Mouse (Mus musculus) heart, embryonic 16.5 days (tissue): ENCODE data around the gene Ssh1. TPM values are rescaled to one million over a fixed set of nuclear protein-coding genes. Genes with fewer than 3 reads are reported as not detected.

ENCODE experiments used
- ATAC-seq: fragments of 200-750 bp; cut with Nextera tagmentation; replicated peaks from 2 replicates; pipeline ENCODE4 v1.8.0; 2017; ENCODE audit warnings: moderate number of reproducible peaks; ENCODE audit not compliant: insufficient read depth, low FRiP score; ENCODE audit errors: extremely low read depth
- H3K27ac ChIP-seq: fragments of 300-500 bp; sonication (generic); 2 replicates; pipeline ENCODE4 v1.5.1; 2014; ENCODE audit warnings: mild to moderate bottlenecking, low read length, control low read depth, moderate library complexity
- H3K27me3 ChIP-seq: fragments of 300-500 bp; sonication (generic); 2 replicates; pipeline ENCODE4 v1.6.1; 2014; ENCODE audit warnings: low read length, mixed read lengths; ENCODE audit not compliant: control insufficient read depth, insufficient read depth
- H3K36me3 ChIP-seq: fragments of 300-500 bp; sonication (generic); 2 replicates; pipeline ENCODE4 v1.6.1; 2014; ENCODE audit not compliant: control insufficient read depth, insufficient read depth
- H3K4me1 ChIP-seq: fragments of 300-500 bp; sonication (generic); 2 replicates; pipeline ENCODE4 v1.6.1; 2014; ENCODE audit warnings: low read length, mixed read lengths; ENCODE audit not compliant: control insufficient read depth, insufficient read depth
- H3K4me2 ChIP-seq: fragments of 300-500 bp; sonication (generic); 2 replicates; pipeline ENCODE4 v1.6.1; 2014; ENCODE audit warnings: low read depth, mild to moderate bottlenecking, control low read depth, low read length
- H3K4me3 ChIP-seq: fragments of 300-500 bp; sonication (generic); 2 replicates; pipeline ENCODE4 v1.5.1; 2014; ENCODE audit warnings: mild to moderate bottlenecking, control low read depth, low read length
- H3K9ac ChIP-seq: fragments of 300-500 bp; sonication (generic); 2 replicates; pipeline ENCODE4 v1.6.1; 2014; ENCODE audit warnings: low read length, control low read depth
- H3K9me3 ChIP-seq: fragments of 300-500 bp; sonication (generic); replicated peaks from 2 replicates; pipeline ENCODE4 v1.6.1; 2016; ENCODE audit warnings: low read length; ENCODE audit not compliant: control insufficient read depth
- WGBS: fragments of 180-500 bp; shearing (Covaris S2); extraction: QIAGEN DNeasy Blood & Tissue Kit; methylation state at CpG from one replicate; pipeline ENCODE4 v1.1.7; 2014; 5-methylcytosine and 5-hydroxymethylcytosine counted together
- polyA plus RNA-seq: library from polyadenylated mRNA; unstranded; fragments of >200 nt; fragmentation: Nextera tagmentation; extraction: Ambion mirVana; gene quantifications from 2 replicates; pipeline ENCODE4 v1.2.1, GENCODE M21; 2015

Ssh1 gene
- polyA plus RNA-seq, 1 experiment from 2014 or later, result 8.6 TPM

- no peaks in the 10 kb centered on the region for H3K9me3 ChIP-seq
- H3K27me3 ChIP-seq, result no peaks in the 10 kb centered on the region
- H3K27ac ChIP-seq, result peak overlapping the region; percentile 98
- H3K36me3 ChIP-seq, result no peaks in the 10 kb centered on the region
- peaks cover 47% of the 10 kb centered on the region for H3K4me1 ChIP-seq
- peak overlapping the region; percentile 96 for H3K4me3 ChIP-seq
- H3K9ac ChIP-seq, result peak overlapping the region; percentile 98
- H3K4me2 ChIP-seq, result peak overlapping the region; percentile 83
- 7% methylated on average over 17 of the region's 17 CpGs for WGBS
- ATAC-seq, result no peak
Observed at GRCm38 (mm10) chr5:113906958-113907735, 86.5 kb downstream of the Ssh1 start.

- Histone ChIP-seq H3K9me3 (no peaks in the 10 kb centered on the region), H3K36me3 (no peaks in the 10 kb centered on the region), H3K27ac (no peak overlapping the region), H3K4me1 (peaks cover 58% of the 10 kb centered on the region), H3K4me2 (no peak overlapping the region), H3K27me3 (no peaks in the 10 kb centered on the region), H3K4me3 (no peak overlapping the region), H3K9ac (no peak overlapping the region)
- WGBS, result 32% methylated on average over 4 of the region's 4 CpGs
- no peak for ATAC-seq
Observed at GRCm38 (mm10) chr5:113904987-113905386, 88.7 kb downstream of the Ssh1 start.

GRCm38 (mm10) chr5:113902983-113903382, 90.7 kb downstream of the Ssh1 start:
- 65% methylated on average over 5 of the region's 5 CpGs for WGBS
- Histone ChIP-seq H3K4me3 (no peak overlapping the region), H3K4me1 (peaks cover 58% of the 10 kb centered on the region), H3K9ac (no peak overlapping the region), H3K4me2 (no peak overlapping the region), H3K9me3 (no peaks in the 10 kb centered on the region), H3K36me3 (no peaks in the 10 kb centered on the region), H3K27me3 (no peaks in the 10 kb centered on the region), H3K27ac (no peak overlapping the region)
- ATAC-seq, result no peak

DNA sequence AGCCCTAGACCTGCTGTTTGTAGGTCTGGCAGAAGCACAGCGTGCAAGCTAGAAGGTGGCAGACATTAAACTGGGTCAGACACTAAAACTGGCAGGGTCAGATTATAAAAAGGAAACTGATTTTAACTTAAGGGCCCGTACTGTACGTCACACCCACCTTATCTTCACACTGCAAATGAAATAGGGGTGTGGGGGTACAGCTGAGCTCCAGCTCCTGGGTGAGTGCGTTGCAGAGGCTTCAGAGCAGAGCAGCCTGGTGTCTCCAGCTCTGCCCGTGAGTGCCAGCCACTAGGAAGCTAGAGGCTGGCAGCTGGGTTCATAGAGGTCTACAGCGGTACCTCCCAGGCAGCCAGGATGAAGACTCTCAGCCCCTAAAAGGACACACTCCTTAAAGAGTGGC, 91.7 kb downstream of the Ssh1 start:
- 42% methylated on average over 6 of the region's 6 CpGs for WGBS
- H3K4me2 ChIP-seq, result no peak overlapping the region
- H3K9ac ChIP-seq, result no peak overlapping the region
- no peaks in the 10 kb centered on the region for H3K27me3 ChIP-seq
- no peaks in the 10 kb centered on the region for H3K9me3 ChIP-seq
- ATAC-seq, result no peak
- no peak overlapping the region for H3K4me3 ChIP-seq
- H3K36me3 ChIP-seq, result no peaks in the 10 kb centered on the region
- peaks cover 55% of the 10 kb centered on the region for H3K4me1 ChIP-seq
- H3K27ac ChIP-seq, result peak overlapping the region; percentile 49

DNA sequence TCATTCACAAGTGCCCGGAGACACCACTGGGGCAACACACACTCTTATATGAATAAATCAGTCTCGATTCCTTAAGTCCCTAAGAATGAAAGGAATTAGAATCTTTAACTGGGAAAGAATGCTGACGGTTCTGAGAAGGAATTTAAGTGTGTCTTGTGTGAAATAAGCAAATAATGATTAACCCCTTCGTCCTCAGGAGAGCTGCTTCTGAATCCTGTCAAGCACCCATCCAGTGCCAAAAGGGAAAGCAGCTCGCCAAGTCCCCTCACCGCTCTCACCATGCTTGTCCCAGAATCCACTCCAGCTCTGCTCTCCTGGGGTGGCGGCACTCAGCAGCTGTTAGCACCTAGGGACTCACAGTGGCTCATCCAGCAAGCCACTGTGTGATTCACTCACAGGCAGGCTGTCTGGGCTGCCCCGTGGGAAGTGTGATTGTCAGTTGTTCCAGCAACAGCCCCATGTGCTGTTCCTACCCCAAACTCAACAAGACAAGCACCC, 92.6 kb downstream of the Ssh1 start:
- H3K36me3 ChIP-seq, result no peaks in the 10 kb centered on the region
- 31% methylated on average over 8 of the region's 8 CpGs for WGBS
- no peak overlapping the region for H3K4me3 ChIP-seq
- peaks cover 48% of the 10 kb centered on the region for H3K4me1 ChIP-seq
- no peaks in the 10 kb centered on the region for H3K27me3 ChIP-seq
- ATAC-seq, result peak; percentile 69
- H3K9ac ChIP-seq, result no peak overlapping the region
- peak overlapping the region; percentile 40 for H3K27ac ChIP-seq
- H3K9me3 ChIP-seq, result no peaks in the 10 kb centered on the region
- H3K4me2 ChIP-seq, result peak overlapping the region; percentile 42

- no peak for ATAC-seq
- H3K27me3 ChIP-seq, result no peaks in the 10 kb centered on the region
- no peak overlapping the region for H3K9ac ChIP-seq
- 74% methylated on average over 12 of the region's 12 CpGs for WGBS
- no peak overlapping the region for H3K27ac ChIP-seq
- H3K36me3 ChIP-seq, result no peaks in the 10 kb centered on the region
- no peak overlapping the region for H3K4me2 ChIP-seq
- peaks cover 35% of the 10 kb centered on the region for H3K4me1 ChIP-seq
- H3K9me3 ChIP-seq, result no peaks in the 10 kb centered on the region
- no peak overlapping the region for H3K4me3 ChIP-seq
Observed at GRCm38 (mm10) chr5:113899543-113899942, 94.2 kb downstream of the Ssh1 start.

DNA sequence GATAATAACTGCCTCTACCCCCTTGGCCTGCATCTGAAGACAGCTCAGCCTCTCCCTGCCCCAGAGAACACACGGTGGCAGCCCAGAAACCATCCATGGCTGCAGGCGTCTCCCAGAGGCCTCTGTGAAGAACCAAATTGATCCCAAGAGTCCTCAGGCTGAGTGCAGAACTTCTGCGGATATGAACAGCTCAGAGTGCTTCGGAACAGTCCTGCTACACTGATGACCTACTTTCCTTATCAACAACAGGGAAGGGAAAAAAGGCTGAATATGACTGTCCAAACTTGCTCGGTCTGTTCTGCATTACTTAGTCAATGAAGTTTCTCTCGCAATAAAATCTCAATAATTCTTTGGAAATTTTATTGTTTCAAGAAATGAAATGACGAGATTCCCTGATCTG, 101.7 kb downstream of the Ssh1 start:
- Histone ChIP-seq H3K36me3 (no peaks in the 10 kb centered on the region), H3K4me3 (no peak overlapping the region), H3K9ac (peak overlapping the region; percentile 0; the same call in 1 of the 2 replicates), H3K4me2 (no peak overlapping the region), H3K27me3 (no peaks in the 10 kb centered on the region), H3K27ac (no peak overlapping the region), H3K4me1 (peaks cover 33% of the 10 kb centered on the region), H3K9me3 (no peaks in the 10 kb centered on the region)
- ATAC-seq, result no peak
- 48% methylated on average over 7 of the region's 7 CpGs for WGBS

DNA sequence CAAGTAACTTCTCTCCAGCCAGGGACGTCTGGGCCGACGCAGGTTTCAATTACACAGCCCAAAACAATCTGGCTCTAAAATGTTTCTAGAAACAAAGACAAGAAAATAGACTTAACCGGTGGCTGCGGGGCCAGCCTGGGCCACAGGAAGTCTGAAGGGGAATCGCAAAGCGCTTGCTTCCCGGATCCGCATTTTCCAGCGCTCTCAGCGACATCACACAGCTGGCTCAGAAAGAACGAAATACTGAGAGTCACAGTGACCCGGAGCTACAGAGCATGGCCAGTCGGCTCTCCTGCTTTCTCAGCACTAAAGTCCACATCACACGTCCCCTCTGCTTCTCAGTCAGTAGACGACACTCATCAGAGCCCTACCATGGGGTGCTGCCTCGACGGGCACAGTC, 102.8 kb downstream of the Ssh1 start:
- Histone ChIP-seq H3K27ac (peak overlapping the region; percentile 8), H3K4me2 (0 out of 2 replicates have a peak overlapping the region, but pooled peaks have one; percentile 3), H3K4me3 (no peak overlapping the region), H3K4me1 (peaks cover 32% of the 10 kb centered on the region), H3K36me3 (no peaks in the 10 kb centered on the region), H3K9ac (no peak overlapping the region), H3K27me3 (no peaks in the 10 kb centered on the region), H3K9me3 (no peaks in the 10 kb centered on the region)
- ATAC-seq, result no peak
- WGBS, result 70% methylated on average over 18 of the region's 18 CpGs

DNA sequence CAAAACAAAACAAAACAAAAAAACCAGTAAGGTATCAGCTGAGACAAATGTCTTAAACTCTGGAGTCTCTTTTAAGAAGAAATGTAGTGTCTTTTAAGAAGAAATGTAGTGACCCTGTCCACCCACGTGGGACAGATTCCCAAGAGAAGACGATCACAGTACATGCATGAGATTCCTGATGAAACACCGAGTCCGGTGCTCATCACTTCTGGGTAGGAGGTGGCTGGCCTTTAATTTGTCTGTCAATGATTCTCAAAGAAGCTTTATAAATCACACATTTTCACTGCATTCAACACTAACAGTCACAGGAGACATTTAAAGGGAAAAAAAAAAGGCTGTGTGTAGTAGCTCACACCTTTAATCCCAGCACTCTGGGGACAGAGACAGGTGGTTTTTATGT, 103.8 kb downstream of the Ssh1 start:
- 16% methylated on average over 4 of the region's 4 CpGs for WGBS
- H3K4me2 ChIP-seq, result peak overlapping the region; percentile 44; the same call in 1 of the 2 replicates
- no peaks in the 10 kb centered on the region for H3K9me3 ChIP-seq

More for the DNA sequence above, 103.8 kb downstream of the Ssh1 start:
- no peak for ATAC-seq
- no peak overlapping the region for H3K4me3 ChIP-seq
- H3K27ac ChIP-seq, result peak overlapping the region; percentile 85
- no peaks in the 10 kb centered on the region for H3K36me3 ChIP-seq
- no peak overlapping the region for H3K9ac ChIP-seq
- peaks cover 32% of the 10 kb centered on the region for H3K4me1 ChIP-seq
- no peaks in the 10 kb centered on the region for H3K27me3 ChIP-seq
